Mouse (Mus musculus) kidney, adult 10 weeks (tissue): ENCODE results near the gene Klra7. TPM values are rescaled to one million over a fixed set of nuclear protein-coding genes. Genes with fewer than 3 reads are reported as not detected.

Source experiments
- polyA plus RNA-seq: library from polyadenylated mRNA; stranded (reverse); fragments of 350-450 nt; fragmentation: Illumina TruSeq; extraction: RNeasy Lipid Tissue Mini Kit (QIAGEN cat#74804); gene quantifications from one replicate; pipeline ENCODE4 v1.2.3, GENCODE M21; 2014; ENCODE audit warnings: low read depth, low replicate concordance

Gene Klra7
- not detected for polyA plus RNA-seq

DNA sequence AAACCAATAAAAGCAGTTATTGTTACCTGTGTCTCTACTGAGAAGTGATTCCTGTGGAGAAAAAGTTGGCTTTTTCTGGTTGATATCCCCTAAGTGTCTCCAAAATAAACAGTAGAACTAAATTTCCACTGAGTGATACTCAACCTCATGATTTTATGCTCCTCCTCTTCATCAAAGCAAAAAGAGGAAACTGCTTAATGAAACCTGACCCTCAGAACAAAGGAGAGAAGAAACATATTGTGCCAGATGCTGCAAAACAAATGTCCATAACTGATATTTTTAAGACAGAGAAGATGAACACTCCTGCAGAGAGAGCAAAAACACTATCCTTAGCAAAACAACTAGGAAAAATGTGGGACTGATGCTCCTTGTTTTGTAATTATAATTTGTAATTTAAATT, at the start of gene Klra7:
Klra7 (minus strand) TSS at position 101 of the 400 bp plus-strand sequence.

DNA sequence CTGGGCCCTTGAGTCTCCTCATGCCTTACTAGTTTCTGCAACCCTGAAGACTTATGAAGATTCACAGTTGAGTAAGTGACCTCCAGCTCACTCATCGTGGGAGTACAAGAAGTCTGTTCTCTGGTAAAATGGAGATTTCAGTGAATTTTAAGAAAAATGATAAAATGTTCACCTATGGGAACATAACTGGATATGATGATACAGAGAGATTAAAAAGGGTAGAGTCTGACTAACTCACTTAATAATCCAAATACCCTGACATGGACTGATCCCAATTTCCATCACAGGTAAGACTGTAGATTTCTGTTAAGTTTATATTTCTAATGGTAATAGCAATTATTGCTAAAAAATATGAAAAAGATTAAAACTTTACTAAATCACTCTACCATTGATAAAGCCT, 48.7 kb upstream of the Klra7 start, which contains the start of gene Klra10:
Klra10 (minus strand) TSS at position 101 of the 400 bp plus-strand sequence.

DNA sequence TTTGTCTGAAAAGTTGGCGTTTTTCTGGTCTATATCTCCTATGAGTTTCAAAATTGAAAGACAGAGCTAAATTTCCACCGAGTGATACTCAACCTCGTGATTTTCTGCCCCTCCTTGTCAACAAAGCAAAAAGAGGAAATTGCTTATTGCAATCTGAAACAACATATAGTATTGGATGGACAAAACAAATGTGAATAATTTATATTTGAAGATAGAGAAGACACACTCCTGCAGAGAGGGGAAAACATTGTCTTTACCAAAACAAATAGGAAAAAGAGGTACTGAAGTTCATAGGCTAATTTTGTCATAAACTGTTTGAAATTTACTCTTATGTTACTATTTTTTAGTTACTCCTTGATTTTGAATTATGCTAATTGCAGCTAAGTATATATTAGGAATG, 40.1 kb downstream of the Klra7 start, which contains the start of gene Klra9:
Klra9 (minus strand) TSS at position 101 of the 400 bp plus-strand sequence.

Other genes starting within 250 kb of the Klra7 start
- gene Klra6, start 206.4 kb downstream of the Klra7 start, polyA plus RNA-seq, result not detected
- gene Klra4, start 166.1 kb downstream of the Klra7 start, polyA plus RNA-seq, result not detected
- gene Klra8, start 103.4 kb downstream of the Klra7 start, polyA plus RNA-seq, result not detected
- 0.40 TPM for gene Klra9, start 40.2 kb downstream of the Klra7 start, polyA plus RNA-seq
- not detected for gene Klra10, start 48.6 kb upstream of the Klra7 start, polyA plus RNA-seq
- not detected for gene Klra3, start 104.3 kb upstream of the Klra7 start, polyA plus RNA-seq
- not detected for gene Klra1, start 153.6 kb upstream of the Klra7 start, polyA plus RNA-seq